Mouse (Mus musculus) kidney, adult 18-20 months (tissue): Measurements from ENCODE around the gene Hbq1a.
"Not testable (repeated sequence)": the region's sequence is repeated elsewhere in the genome, so short reads cannot be mapped to it uniquely, and the experiment has no call there.

ENCODE experiments used
- DNase-seq: peaks from one replicate; pipeline ENCODE4 v3.0.0; 2021

The Hbq1a gene

GRCm38 (mm10) chr11:32299865-32300264 lies at the start of gene Hbq1a:
Gene Hbq1a, plus strand, starts transcription at chr11:32300069.
- peak; percentile 69 for DNase-seq

GRCm38 (mm10) chr11:32250880-32251763 lies 48.7 kb upstream of the Hbq1a start:
- DNase-seq = no peak

GRCm38 (mm10) chr11:32253121-32253520 lies 46.7 kb upstream of the Hbq1a start:
- DNase-seq = no peak

GRCm38 (mm10) chr11:32256146-32256545 lies 43.7 kb upstream of the Hbq1a start:
- no peak for DNase-seq

GRCm38 (mm10) chr11:32256566-32256965 lies 43.3 kb upstream of the Hbq1a start:
- DNase-seq = no peak

- no peak for DNase-seq
Observed at GRCm38 (mm10) chr11:32262674-32263415, 37.0 kb upstream of the Hbq1a start.

GRCm38 (mm10) chr11:32265117-32265738 lies 34.6 kb upstream of the Hbq1a start:
- no peak for DNase-seq

- DNase-seq = no peak
Observed at GRCm38 (mm10) chr11:32266194-32266593, 33.7 kb upstream of the Hbq1a start.

- DNase-seq = no peak
Observed at GRCm38 (mm10) chr11:32266776-32267175, 33.1 kb upstream of the Hbq1a start.

- DNase-seq = peak; percentile 97
Observed at GRCm38 (mm10) chr11:32267188-32267884, 32.5 kb upstream of the Hbq1a start, which contains the start of gene Nprl3. Gene Nprl3, minus strand, starts transcription at chr11:32267707.

- no peak for DNase-seq
Observed at GRCm38 (mm10) chr11:32267964-32268363, 31.9 kb upstream of the Hbq1a start.

GRCm38 (mm10) chr11:32268952-32269351 lies 30.9 kb upstream of the Hbq1a start:
- DNase-seq = no peak

- DNase-seq = no peak
Observed at GRCm38 (mm10) chr11:32271178-32271577, 28.7 kb upstream of the Hbq1a start.

- DNase-seq = no peak
Observed at GRCm38 (mm10) chr11:32276347-32276746, 23.5 kb upstream of the Hbq1a start, which contains the start of gene Hba-x. Gene Hba-x, plus strand, starts transcription at chr11:32276400.

- no peak for DNase-seq
Observed at GRCm38 (mm10) chr11:32277736-32278457, 22.0 kb upstream of the Hbq1a start.

GRCm38 (mm10) chr11:32278458-32278957 lies 21.4 kb upstream of the Hbq1a start:
- no peak for DNase-seq

GRCm38 (mm10) chr11:32280646-32281045 lies 19.2 kb upstream of the Hbq1a start:
- DNase-seq = no peak

GRCm38 (mm10) chr11:32281416-32282144 lies 18.3 kb upstream of the Hbq1a start:
- no peak for DNase-seq

GRCm38 (mm10) chr11:32283091-32283777 lies 16.6 kb upstream of the Hbq1a start, which contains the start of gene Hba-a1:
Gene Hba-a1, plus strand, starts transcription at chr11:32283511.
- DNase-seq = not testable (repeated sequence)

- not testable (repeated sequence) for DNase-seq
Observed at GRCm38 (mm10) chr11:32284582-32284981, 15.3 kb upstream of the Hbq1a start.
